Comparison of ENCODE assay signal across 8 mouse cellular contexts in genomic region chr19:6987904-6988285, GRCm38 (mm10). TPM values are rescaled to one million over a fixed set of nuclear protein-coding genes. Genes with fewer than 3 reads are reported as not detected.
DNase-seq lines count a peak whose midpoint lies in the region; ATAC-seq and TF ChIP-seq lines count a peak whose summit lies in the region.

No protein-coding gene starts in this region.

- intact Hi-C loops in heart, postnatal 25 days (cut with DNase I) = no loop called here

- peaks cover 12% of the 10 kb centered on the region for H3K79me2 ChIP-seq in C2C12 (ENCODE audit: control insufficient read depth, insufficient read depth)

- H3K9me3 ChIP-seq in heart, embryonic 10.5 days = no peaks in the 10 kb centered on the region
- H3K9me3 ChIP-seq in forebrain, embryonic 10.5 days = no peaks in the 10 kb centered on the region
- no peaks in the 10 kb centered on the region for H3K9me3 ChIP-seq in liver, embryonic 12.5 days (replicated peaks)

- 9% methylated on average over 8 of the region's 8 CpGs for WGBS in heart, embryonic 10.5 days
- WGBS in forebrain, embryonic 10.5 days = 4% methylated on average over 8 of the region's 8 CpGs
- WGBS in liver, embryonic 12.5 days (ENCODE audit: insufficient replicate concordance) = 5% methylated on average over 8 of the region's 8 CpGs

- H3K4me1 ChIP-seq in heart, embryonic 10.5 days = peaks cover 48% of the 10 kb centered on the region
- peaks cover 64% of the 10 kb centered on the region for H3K4me1 ChIP-seq in forebrain, embryonic 10.5 days
- peaks cover 46% of the 10 kb centered on the region for H3K4me1 ChIP-seq in liver, embryonic 12.5 days

- TF ChIP-seq CTCF in C2C12 (IDR thresholded peaks at IDR 0.05; ENCODE audit: control insufficient read depth, insufficient read depth, insufficient read length) = no peak

- H3K27ac ChIP-seq in heart, embryonic 10.5 days = peak overlapping the region; percentile 98
- peak overlapping the region; percentile 97 for H3K27ac ChIP-seq in forebrain, embryonic 10.5 days
- H3K27ac ChIP-seq in liver, embryonic 12.5 days = peak overlapping the region; percentile 84

- no peaks in the 10 kb centered on the region for H3K27me3 ChIP-seq in heart, embryonic 10.5 days (ENCODE audit: insufficient read depth, poor library complexity, severe bottlenecking)
- no peaks in the 10 kb centered on the region for H3K27me3 ChIP-seq in C2C12 (ENCODE audit: control insufficient read depth, insufficient read depth, insufficient read length)
- 0 out of 2 replicates have a peak, but pooled peaks cover 3% of the 10 kb centered on the region for H3K27me3 ChIP-seq in forebrain, embryonic 10.5 days (ENCODE audit: poor library complexity, severe bottlenecking)
- no peaks in the 10 kb centered on the region for H3K27me3 ChIP-seq in liver, embryonic 12.5 days (replicated peaks)

- no peak for DNase-seq in heart, embryonic 10.5 days (ENCODE audit: low spot score)
- DNase-seq in heart, postnatal 25 days (ENCODE audit: low spot score) = no peak
- DNase-seq in forebrain, embryonic 10.5 days (ENCODE audit: extremely low spot score, low spot score) = no peak
- no peak for DNase-seq in adrenal gland, adult (ENCODE audit: inconsistent age in 2 of 2, low spot score in 1 of 2)
- DNase-seq in layer of hippocampus, adult 18-20 months (ENCODE audit: low spot score in 2 of 2) = no peak

- peaks cover 3% of the 10 kb centered on the region for H3K79me3 ChIP-seq in C2C12 (ENCODE audit: low read depth)

- ATAC-seq in liver, embryonic 12.5 days = no peak
- ATAC-seq in megakaryocyte-erythroid progenitor cell, adult 5-6 weeks (replicated peaks; ENCODE audit: low FRiP score, low TSS enrichment, poor library complexity, severe bottlenecking) = no peak

- peak overlapping the region; percentile 99 for H3K4me2 ChIP-seq in liver, embryonic 12.5 days

- H3ac ChIP-seq in C2C12 (ENCODE audit: control insufficient read depth, insufficient read length, low read depth) = peak overlapping the region; percentile 72

- peaks cover 34% of the 10 kb centered on the region for H3K36me3 ChIP-seq in heart, embryonic 10.5 days
- peaks cover 14% of the 10 kb centered on the region for H3K36me3 ChIP-seq in C2C12 (ENCODE audit: control insufficient read depth, insufficient read depth)
- peaks cover 30% of the 10 kb centered on the region for H3K36me3 ChIP-seq in forebrain, embryonic 10.5 days (replicated peaks)
- H3K36me3 ChIP-seq in liver, embryonic 12.5 days = peaks cover 29% of the 10 kb centered on the region

- H3K9ac ChIP-seq in liver, embryonic 12.5 days = peak overlapping the region; percentile 87

- H3K4me3 ChIP-seq in heart, embryonic 10.5 days = peak overlapping the region; percentile 98
- peak overlapping the region; percentile 50 for H3K4me3 ChIP-seq in C2C12 (ENCODE audit: insufficient read depth, poor library complexity, severe bottlenecking)
- peak overlapping the region; percentile 95 for H3K4me3 ChIP-seq in forebrain, embryonic 10.5 days
- H3K4me3 ChIP-seq in liver, embryonic 12.5 days = peak overlapping the region; percentile 71

TF ChIP-seq in C2C12, 6 proteins besides CTCF, POLR2A, EP300 and RAD21:
- TF ChIP-seq MYOD1 (IDR thresholded peaks at IDR 0.05; ENCODE audit: control insufficient read depth, insufficient read length, low read depth) (no peak), FOSL1 (IDR thresholded peaks at IDR 0.05; ENCODE audit: insufficient read depth, low read length, poor library complexity, severe bottlenecking) (no peak), CEBPB (IDR thresholded peaks at IDR 0.05; ENCODE audit: low read depth) (no peak), MAX (IDR thresholded peaks at IDR 0.05) (no peak), MYOG (IDR thresholded peaks at IDR 0.05; ENCODE audit: control insufficient read depth, extremely low read depth, insufficient read length) (no peak), USF1 (IDR thresholded peaks at IDR 0.05; ENCODE audit: low read depth) (no peak)
TF ChIP-seq in C2C12: peak in this region for 0.

RNA-seq across cellular contexts. Expression of gene Vegfb, which starts 0.4 kb away (rescaled TPM):
- 53.0 and 94.1 TPM in 2 replicates for polyA plus RNA-seq in heart, embryonic 10.5 days (2016; fragmentation: Nextera tagmentation; extraction: Ambion mirVana)
- total RNA-seq in heart, postnatal 25 days (2021) = 100 to 1,000 TPM; 410 to 431 TPM
- 37.7 TPM for polyA plus RNA-seq in C2C12 (2012; fragmentation: generic; extraction: Trizol)
- 31.0 and 32.9 TPM in 2 replicates for polyA plus RNA-seq in forebrain, embryonic 10.5 days (2016; fragmentation: Nextera tagmentation; extraction: Ambion mirVana)
- 23.2 and 23.3 TPM in 2 replicates for polyA plus RNA-seq in liver, embryonic 12.5 days (2016; fragmentation: Nextera tagmentation; extraction: Ambion mirVana)
- 56.3 and 71.4 TPM in 2 replicates for total RNA-seq in megakaryocyte-erythroid progenitor cell, adult 5-6 weeks (2014; fragmentation: Nextera tagmentation)
- 13.2 and 16.9 TPM in 2 replicates for total RNA-seq in megakaryocyte-erythroid progenitor cell, adult 5-6 weeks (2017)
- total RNA-seq in layer of hippocampus, adult 18-20 months (2021) = 10 to 100 TPM; 95.2 to 95.4 TPM

RNA-seq across cellular contexts. Expression of gene Dnajc4, which starts 4.5 kb away (rescaled TPM):
- polyA plus RNA-seq in heart, embryonic 10.5 days (2016; fragmentation: Nextera tagmentation; extraction: Ambion mirVana) = 24.6 and 29.5 TPM in 2 replicates
- total RNA-seq in heart, postnatal 25 days (2021) = 10 to 100 TPM; 48.2 to 56.1 TPM
- 12.2 TPM for polyA plus RNA-seq in C2C12 (2012; fragmentation: generic; extraction: Trizol)
- polyA plus RNA-seq in forebrain, embryonic 10.5 days (2016; fragmentation: Nextera tagmentation; extraction: Ambion mirVana) = 19.5 and 19.7 TPM in 2 replicates
- polyA plus RNA-seq in liver, embryonic 12.5 days (2016; fragmentation: Nextera tagmentation; extraction: Ambion mirVana) = 12.1 and 12.7 TPM in 2 replicates
- 15.0 and 17.0 TPM in 2 replicates for total RNA-seq in megakaryocyte-erythroid progenitor cell, adult 5-6 weeks (2014; fragmentation: Nextera tagmentation)
- 8.5 and 11.5 TPM in 2 replicates for total RNA-seq in megakaryocyte-erythroid progenitor cell, adult 5-6 weeks (2017)
- total RNA-seq in layer of hippocampus, adult 18-20 months (2021) = 10 to 100 TPM; 24.7 to 27.9 TPM

RNA-seq across cellular contexts. Expression of gene Fkbp2, which starts 7.6 kb away (rescaled TPM):
- 110 and 131 TPM in 2 replicates for polyA plus RNA-seq in heart, embryonic 10.5 days (2016; fragmentation: Nextera tagmentation; extraction: Ambion mirVana)
- 10 to 100 TPM; 16.5 to 22.2 TPM for total RNA-seq in heart, postnatal 25 days (2021)
- polyA plus RNA-seq in C2C12 (2012; fragmentation: generic; extraction: Trizol) = 148 TPM
- 106 TPM in 2 replicates for polyA plus RNA-seq in forebrain, embryonic 10.5 days (2016; fragmentation: Nextera tagmentation; extraction: Ambion mirVana)
- 91.7 and 92.0 TPM in 2 replicates for polyA plus RNA-seq in liver, embryonic 12.5 days (2016; fragmentation: Nextera tagmentation; extraction: Ambion mirVana)
- total RNA-seq in megakaryocyte-erythroid progenitor cell, adult 5-6 weeks (2014; fragmentation: Nextera tagmentation) = 63.5 and 120 TPM in 2 replicates
- total RNA-seq in megakaryocyte-erythroid progenitor cell, adult 5-6 weeks (2017) = 72.8 and 85.4 TPM in 2 replicates
- 10 to 100 TPM; 94.2 to 94.6 TPM for total RNA-seq in layer of hippocampus, adult 18-20 months (2021)

RNA-seq across cellular contexts. Expression of gene Nudt22, which starts 8.0 kb away (rescaled TPM):
- 23.9 and 25.2 TPM in 2 replicates for polyA plus RNA-seq in heart, embryonic 10.5 days (2016; fragmentation: Nextera tagmentation; extraction: Ambion mirVana)
- total RNA-seq in heart, postnatal 25 days (2021) = 10 to 100 TPM; 26.9 to 27.9 TPM
- 18.2 TPM for polyA plus RNA-seq in C2C12 (2012; fragmentation: generic; extraction: Trizol)
- polyA plus RNA-seq in forebrain, embryonic 10.5 days (2016; fragmentation: Nextera tagmentation; extraction: Ambion mirVana) = 18.4 TPM in 2 replicates
- polyA plus RNA-seq in liver, embryonic 12.5 days (2016; fragmentation: Nextera tagmentation; extraction: Ambion mirVana) = 10.0 and 11.9 TPM in 2 replicates
- total RNA-seq in megakaryocyte-erythroid progenitor cell, adult 5-6 weeks (2014; fragmentation: Nextera tagmentation) = 11.1 TPM in 2 replicates
- 5.4 and 6.5 TPM in 2 replicates for total RNA-seq in megakaryocyte-erythroid progenitor cell, adult 5-6 weeks (2017)
- total RNA-seq in layer of hippocampus, adult 18-20 months (2021) = 10 to 100 TPM; 12.7 to 14.0 TPM

RNA-seq across cellular contexts. Expression of gene Trpt1, which starts 8.0 kb away (rescaled TPM):
- 11.3 and 16.7 TPM in 2 replicates for polyA plus RNA-seq in heart, embryonic 10.5 days (2016; fragmentation: Nextera tagmentation; extraction: Ambion mirVana)
- 10 to 100 TPM; 23.1 to 24.0 TPM for total RNA-seq in heart, postnatal 25 days (2021)
- polyA plus RNA-seq in C2C12 (2012; fragmentation: generic; extraction: Trizol) = 4.7 TPM
- polyA plus RNA-seq in forebrain, embryonic 10.5 days (2016; fragmentation: Nextera tagmentation; extraction: Ambion mirVana) = 10.0 and 10.4 TPM in 2 replicates
- polyA plus RNA-seq in liver, embryonic 12.5 days (2016; fragmentation: Nextera tagmentation; extraction: Ambion mirVana) = 2.2 and 2.5 TPM in 2 replicates
- total RNA-seq in megakaryocyte-erythroid progenitor cell, adult 5-6 weeks (2014; fragmentation: Nextera tagmentation) = 0.57 and 1.9 TPM in 2 replicates
- 3.4 TPM in 1 of 2 replicates, not detected in the other for total RNA-seq in megakaryocyte-erythroid progenitor cell, adult 5-6 weeks (2017)
- total RNA-seq in layer of hippocampus, adult 18-20 months (2021) = 10 to 100 TPM; 17.2 to 17.8 TPM
